Mouse (Mus musculus) frontal cortex, adult 2 months (tissue): ENCODE data around the gene Ebf1. TPM values are rescaled to one million over a fixed set of nuclear protein-coding genes. Genes with fewer than 3 reads are reported as not detected.

ENCODE experiments used
- DNase-seq, 2 experiments: peaks; one replicate each; pipeline ENCODE4 v3.0.0; 2022; ENCODE audit warnings: low spot score in 1 of 2; ENCODE audit errors: extremely low spot score in 1 of 2
- polyA plus RNA-seq: library from polyadenylated mRNA; depleted of rRNA; stranded (reverse); fragments of >200 nt; gene quantifications from 2 replicates; pipeline ENCODE4 v1.2.3, GENCODE M21; 2012

The Ebf1 gene
- polyA plus RNA-seq, 1 experiment: 4.4 TPM

DNA sequence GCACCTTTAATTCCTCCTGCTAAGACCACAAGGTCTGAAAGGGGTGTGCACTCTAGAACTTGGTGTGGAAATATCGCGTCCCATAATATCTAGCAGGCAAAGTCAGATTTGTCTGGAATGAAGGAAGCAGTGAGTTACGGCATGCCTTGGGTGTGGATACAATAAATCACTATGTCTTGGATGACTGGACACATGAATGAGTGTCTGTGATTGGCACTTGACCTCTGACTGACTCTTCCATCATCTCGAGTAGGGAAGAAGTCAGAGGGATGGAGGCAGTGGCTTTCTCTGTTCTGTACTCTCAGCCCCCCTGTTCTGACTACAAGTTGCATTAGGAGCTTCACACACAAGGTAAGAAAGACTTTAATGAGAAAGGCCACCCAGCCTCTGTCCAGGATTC is 112.8 kb downstream of the Ebf1 start:
- no peak for DNase-seq

DNA sequence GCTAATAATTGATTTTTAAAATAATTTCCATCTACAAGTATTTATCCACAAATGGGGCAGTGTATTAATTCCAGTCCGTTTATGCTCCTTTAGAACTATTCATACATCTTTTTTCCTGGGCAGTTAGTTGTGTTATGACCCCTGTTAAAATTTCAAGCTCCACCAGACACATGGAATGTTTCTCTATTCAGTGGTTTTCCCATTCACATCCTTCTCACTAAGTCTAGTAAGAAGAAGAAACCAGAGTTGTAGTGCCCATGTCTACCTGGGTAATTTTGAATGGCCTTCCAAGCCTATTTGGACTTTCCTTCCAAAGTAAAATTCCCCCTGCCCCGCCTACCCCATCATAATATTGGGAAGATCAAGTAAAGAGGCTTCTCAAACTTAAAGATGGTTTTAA is 114.6 kb downstream of the Ebf1 start:
- DNase-seq: no peak

DNA sequence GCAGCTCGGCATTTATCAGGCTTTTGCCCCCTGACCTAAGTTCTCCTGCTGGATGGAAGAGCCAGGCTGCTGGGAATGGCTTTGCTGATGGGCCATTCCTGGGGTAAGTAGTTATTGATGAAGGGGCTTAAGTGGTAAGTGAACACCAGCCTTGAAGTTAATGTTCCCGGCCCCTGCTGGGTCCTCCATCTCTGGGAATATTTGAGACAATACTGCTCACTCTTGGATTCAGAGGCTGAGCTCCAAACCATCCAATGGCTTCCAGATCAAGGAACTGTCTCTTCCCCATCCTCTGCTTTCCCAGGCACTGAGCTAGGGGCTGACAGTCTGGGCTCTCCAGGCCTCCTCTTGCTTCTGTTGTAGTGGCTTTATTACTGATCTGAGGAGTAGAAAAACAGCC is 116.2 kb downstream of the Ebf1 start:
- DNase-seq: no peak

DNA sequence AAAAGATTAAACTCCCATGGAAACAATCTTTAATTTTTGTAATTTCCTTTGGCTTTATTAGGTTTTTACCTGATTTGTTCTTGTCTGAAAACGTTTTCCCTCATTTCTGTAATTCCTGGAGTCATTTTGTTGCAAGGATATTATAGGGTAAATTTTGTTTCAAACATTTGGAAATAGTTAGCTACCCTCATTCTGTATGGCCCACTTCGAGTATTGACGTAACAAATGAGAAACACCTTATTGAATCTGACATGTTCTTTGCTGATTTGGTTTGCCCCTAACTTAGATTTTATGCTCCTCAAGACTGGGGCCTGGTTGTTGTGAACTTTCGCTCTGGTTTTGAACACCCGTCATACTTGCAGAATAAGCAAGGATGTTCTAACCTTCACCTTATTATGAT is 120.9 kb downstream of the Ebf1 start:
- no peak for DNase-seq

DNA sequence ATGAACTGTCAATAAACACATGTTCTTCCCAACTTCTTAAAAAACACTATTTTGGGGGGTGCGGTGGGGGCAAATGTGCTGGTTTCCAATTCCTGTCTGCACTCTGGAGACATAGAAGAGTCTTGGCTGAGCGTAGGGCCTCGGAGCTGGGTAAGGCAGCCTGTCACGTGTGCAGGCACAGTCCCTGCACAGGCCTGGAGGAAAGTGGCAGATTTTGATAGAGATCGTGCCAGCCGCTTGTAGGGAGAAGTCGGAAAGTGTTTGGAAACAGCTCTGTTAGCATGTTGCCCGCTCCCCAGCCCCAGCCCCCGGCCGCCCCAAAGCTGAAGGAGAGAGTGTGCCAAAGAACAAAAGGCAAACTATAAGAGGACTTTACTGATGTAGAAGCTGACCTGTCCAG is 121.7 kb downstream of the Ebf1 start:
- DNase-seq: no peak

DNA sequence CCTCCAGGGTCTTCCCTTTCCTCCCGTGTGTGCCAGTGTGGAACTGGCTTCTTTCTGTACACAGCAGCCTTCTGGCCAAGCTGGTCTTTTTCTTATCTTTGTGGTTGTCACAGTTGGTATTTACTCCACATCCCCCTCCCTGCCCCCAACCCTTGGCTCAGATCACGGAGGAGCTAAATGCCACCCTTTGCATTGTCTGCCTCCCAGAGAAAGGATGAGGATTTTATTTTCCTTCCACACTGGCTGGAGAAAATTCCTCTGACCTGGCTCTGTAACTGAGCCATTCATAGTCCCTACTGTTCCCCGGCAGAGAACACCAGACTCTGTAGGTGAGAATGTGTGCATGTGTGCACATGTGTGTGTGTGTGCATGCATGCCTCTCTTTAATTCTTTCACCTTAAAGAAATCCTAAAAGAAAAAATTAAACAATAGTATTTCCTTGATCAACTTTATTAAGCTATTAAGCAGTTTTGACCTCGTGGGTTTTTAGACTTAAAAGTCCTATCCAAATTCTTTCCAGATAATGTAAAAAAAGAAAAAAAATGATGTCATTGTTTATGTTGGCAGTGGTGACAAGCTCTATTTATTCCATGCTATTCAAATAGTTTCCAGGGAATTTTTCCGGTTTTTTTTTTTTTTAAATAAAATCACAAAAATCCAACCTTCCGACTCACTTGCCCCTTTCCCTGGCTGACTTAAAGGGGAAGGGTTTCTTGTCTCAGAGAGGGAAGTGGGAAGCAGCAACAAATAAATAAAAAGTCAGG is 123.3 kb downstream of the Ebf1 start:
- no peak for DNase-seq

DNA sequence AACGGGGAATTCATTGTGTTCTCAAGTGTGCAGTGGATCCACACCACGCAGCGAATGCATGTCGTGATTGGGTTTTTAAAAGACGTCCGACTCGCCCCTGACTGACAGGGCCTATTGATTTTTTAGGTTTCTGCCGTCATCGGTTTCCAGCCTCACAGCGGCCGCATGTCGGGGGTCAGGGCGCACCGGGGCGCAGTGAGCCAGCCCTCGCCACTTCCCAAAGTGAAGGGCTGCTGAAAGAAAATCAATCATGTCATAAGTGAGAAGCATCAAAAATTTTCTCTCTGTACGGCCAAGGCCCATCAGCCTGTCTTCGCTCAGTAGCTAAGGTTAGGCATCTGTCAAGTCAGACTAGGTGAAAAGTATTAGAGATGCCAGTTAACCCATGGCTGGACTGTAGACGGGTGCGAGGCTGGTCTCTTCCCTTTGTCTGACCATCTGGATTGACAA is 124.0 kb downstream of the Ebf1 start:
- no peak for DNase-seq

DNA sequence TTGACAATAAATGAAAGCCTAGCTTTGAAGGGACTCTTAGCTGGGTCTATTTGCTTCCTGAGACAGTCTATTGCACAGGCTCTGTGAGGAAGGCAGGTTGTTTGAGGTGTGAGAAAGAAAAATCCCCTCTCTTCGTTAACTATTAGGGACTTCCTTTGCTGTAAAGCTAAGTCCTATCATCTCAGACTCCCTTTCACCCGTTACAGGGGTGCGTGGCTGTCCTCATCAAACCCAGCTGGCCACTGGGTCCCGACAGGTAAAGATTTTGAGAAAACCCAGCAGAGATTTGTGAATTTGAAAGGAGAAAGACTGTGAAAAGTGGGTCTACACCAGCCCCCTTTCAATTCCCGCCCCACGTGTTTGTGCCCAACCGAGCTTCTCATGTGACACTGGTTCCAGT is 127.3 kb downstream of the Ebf1 start:
- no peak for DNase-seq

DNA sequence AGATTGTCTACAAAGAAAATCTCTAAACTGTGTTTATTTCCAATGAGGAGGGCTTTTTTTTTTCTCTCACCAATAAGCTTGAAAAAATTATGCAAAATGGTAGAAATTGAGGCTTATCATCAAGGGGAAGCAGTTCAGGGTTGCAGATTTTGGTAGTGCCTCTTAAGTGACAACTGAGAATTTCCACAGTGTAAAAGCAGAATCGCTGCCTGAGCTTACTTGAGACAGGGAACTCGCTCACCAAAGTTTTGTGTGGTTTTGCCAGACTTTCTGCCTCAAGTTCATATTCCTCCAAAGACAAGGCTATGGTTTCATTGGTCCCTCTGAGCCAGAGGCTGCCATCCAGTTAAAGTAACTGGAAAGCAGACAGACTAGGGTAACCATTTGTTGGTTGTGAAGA is 128.8 kb downstream of the Ebf1 start:
- no peak for DNase-seq

DNA sequence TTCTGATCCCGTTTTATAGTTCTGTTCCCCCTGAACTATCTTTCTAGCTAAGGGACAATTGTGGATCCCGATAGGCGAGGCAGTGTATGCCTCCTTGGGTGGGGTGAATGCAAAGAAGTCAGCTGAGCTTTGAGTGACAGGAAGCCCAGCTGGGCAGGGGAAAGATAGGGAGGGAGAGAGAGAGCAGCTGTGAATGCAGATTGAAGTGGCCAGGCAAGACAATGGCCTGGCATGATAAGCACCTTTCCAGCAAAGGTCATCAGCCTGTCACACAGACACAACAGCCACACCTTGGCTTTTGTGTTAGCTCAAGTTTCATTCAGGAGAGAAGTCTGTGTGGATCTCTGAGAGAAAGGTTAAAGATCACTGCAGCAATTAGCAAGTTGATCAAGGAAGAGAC is 129.6 kb downstream of the Ebf1 start:
- DNase-seq: no peak

DNA sequence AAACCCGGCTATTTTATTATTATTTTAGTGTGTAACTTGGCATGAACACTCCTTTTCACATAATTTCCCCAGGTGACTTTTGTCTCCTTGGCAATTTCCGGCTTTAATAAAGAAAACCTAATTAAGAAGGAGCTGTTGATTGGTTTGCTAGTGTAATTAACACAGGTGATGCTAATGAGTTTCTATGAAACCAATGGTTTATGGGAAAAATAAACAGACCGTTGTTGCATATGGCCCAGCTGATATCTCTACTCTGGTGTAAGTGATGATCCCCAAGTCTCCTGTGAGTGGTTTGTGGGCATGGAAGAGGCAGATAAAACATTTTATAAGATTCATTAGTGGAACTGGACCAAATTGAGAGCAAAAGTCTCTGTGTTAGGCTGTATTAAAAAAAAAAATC is 132.2 kb downstream of the Ebf1 start:
- DNase-seq: no peak

DNA sequence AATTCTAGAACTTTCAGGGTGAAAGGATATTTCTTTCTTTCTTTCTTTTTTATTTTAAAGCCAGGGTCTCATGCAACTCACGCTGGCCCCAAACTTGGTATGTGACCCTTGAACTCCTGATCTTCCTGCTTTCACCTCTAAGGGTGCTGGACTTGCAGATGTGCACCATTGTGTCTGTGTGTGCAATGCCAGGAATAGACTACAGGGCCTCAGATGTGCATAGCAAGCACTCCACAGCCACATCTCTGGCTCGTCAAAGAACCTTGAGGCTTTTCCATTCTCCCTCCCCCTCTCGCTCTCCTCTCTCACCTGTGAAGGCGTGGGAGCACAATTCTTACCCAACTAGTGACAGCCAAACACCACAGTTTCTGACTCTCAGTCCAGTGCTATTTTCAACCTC is 137.2 kb downstream of the Ebf1 start:
- no peak for DNase-seq

DNA sequence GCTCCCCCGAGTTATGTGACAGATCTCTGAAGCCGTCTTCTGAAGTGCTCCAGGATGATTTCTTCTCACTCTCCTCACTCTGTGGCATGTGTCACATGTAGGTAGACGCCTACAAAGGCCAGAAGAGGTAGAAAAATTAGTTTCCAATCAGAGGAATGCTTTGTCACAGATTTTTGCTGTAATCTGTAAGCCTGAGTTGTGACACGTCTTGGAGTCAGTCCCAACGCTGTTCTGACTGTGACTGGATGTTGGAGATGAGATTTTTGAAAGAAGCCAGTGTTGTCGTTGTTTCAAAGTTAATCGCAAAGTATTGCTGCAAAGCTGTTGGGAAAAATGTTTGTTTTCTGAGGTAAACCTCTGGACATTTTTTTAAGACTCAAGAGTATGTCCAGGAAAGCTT is 139.2 kb downstream of the Ebf1 start:
- no peak for DNase-seq

DNA sequence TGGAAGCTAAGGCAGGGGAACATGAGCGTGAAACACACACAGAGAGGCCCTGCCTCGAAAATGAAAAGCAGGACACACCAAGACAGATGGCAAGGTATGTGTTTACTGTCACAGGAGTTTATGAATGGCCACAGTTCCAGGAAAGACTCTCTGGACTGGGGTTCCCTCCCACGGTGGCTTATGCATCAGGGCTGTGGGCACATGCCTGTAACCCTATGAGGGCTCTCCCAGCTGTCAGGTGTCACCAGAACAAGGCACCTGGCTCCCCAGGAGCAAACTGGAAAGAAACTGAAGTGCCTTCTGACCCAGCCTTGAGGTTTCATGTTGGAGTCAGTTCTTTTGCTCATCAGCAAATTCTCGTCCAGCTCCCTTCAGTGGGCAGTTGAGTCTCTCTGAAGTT is 141.7 kb downstream of the Ebf1 start:
- no peak for DNase-seq

DNA sequence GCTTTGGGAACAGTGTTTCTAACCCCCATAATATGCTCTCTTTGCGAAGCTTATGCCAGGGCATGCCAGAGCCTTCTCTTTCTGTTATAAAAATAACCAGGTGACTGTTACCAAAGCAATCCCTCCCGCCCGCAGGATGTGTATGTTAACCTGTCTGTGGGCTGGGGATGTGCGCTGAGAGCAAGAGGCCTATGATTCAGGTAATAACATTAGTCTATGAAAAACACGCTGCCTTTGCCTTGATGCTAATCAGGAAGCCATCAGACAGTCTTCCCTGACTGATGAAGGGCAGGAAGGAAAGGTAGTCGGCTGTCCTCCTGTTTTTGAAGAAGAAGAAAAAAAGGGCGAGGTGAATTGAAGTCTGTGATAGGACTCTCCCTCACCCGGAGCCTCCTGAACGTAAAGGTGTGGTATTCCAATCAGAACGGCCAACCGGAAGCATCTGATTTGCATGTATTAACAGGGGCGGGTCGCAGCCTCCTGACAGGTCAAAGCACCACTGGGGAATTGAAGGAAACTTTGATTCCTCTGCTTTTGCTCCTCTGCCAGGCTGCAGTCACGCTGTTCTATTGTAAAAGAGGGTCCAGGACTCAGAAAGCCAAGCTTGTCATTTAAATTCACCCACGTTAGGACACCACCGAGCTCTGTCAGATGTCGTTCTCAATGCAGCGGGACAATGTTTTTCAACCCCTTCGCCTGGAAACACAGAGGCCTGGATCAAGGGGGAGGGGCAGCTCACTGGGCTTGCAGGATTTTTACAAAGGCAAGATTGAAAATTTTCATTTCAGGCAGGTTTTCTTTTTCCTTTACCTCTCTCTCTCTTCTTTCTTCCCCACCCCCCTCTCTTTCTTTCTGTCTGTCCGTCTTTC is 144.2 kb downstream of the Ebf1 start:
- DNase-seq: no peak

DNA sequence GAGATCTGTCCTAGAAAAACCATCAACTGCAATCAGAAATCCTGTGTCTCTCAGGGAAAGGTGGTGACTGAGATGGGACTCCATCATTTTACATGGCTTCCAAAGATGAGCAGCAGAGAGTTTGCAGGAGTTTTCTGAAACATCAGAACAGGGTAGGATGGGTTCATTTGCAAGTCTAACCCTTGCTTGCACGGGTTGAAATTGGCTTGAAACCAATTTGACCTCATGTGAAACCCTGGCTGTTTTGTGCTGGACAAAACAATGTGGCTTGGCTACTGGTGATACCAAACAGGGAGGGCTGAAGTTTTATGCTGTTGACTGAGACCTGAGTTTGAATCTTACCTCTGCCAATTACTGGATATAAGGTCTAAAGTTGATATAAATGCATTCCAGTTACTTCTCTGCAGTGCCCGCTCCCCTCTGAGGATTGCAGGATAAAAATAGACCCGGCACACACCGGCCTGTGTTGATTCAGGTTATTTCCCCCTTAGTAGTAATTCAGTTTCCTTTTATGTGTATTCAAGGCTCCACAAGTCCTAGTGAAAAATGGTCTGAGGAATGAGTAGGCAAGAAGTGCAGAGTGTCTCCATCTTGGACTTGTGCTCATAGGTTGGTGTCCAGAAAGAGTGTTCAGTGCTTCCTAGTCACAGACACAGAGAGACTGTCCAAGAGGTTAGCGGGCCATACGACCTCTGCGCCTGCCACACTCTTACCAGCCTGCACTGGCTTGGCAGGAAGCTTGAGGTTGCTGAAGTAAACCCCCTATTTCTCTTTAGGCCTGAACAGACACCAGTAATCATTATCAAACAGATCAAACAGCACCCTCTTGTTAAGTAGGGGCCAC is 147.1 kb downstream of the Ebf1 start:
- no peak for DNase-seq

DNA sequence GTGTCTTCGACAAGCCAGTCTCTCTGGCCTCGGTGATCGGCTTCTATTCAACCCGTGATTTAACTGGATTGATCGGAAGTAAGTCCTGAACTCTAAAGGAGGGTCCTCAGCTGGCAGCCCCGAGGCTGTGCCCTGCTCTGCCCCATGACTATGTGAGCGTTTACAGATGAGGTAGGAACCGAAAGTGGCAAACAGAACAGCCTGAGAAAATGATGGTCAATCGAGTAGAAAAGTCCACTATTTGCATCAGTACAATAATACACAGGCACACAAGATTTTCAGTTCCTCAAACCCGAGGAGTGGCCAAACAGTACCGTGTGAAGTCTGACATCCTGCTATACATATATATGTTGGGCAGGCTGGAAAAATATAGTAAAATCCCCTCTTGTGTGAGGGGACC is 147.9 kb downstream of the Ebf1 start:
- DNase-seq: no peak

DNA sequence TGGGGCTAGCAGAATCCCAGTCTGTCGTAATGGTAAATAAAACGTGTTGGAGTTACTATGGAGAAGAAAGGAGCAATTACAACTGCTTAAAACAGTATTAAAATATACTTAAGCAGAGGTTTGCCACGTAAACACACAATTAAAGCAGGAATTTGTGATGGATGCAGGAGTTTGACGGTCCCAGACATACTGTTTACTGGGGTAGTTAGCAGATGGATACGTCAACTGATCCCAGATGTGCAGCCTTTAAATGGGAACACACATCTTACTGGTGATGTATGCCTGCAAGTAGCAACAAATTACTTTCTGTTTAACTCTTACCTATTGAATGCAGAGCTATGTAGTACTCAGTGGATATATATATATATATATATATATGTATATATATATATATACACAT is 149.1 kb downstream of the Ebf1 start:
- DNase-seq: no peak

DNA sequence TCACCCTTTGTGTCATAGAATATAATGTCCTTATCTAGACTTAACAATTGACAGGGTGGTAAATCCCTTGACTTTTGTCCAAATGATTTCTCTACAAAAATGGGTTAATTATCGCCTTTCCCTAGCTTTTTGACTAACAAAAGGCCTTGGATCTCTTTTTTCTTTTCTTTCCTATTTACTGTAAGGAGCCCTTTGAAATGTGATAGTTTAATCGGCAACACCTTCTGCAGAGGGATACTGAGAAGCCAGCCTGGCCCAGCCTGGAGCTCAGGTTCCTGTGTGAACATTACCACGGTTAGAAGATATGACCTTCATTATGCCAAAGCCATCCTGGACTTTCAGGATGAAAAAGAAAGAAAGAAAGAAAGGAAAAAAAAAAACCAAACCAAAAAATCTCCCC is 150.2 kb downstream of the Ebf1 start:
- DNase-seq: no peak

DNA sequence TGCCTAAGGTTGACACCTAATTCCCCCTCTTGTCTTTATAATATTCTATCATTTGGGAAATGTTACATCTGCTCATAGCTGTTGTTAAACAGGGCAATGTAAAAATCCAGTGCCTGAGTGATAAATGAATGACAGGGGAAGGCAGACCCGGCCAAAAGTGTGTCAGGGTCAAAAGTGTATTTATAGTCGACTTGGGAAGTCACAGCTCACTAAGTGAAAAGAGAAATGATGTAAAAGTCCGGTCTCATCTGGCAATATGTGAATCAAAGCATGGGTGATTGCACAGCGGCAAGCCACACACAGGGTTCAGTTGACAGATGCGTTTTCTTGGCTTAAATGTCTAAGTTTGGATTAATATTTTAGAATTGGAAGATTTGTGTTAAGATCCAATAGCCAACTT is 151.2 kb downstream of the Ebf1 start:
- no peak for DNase-seq

DNA sequence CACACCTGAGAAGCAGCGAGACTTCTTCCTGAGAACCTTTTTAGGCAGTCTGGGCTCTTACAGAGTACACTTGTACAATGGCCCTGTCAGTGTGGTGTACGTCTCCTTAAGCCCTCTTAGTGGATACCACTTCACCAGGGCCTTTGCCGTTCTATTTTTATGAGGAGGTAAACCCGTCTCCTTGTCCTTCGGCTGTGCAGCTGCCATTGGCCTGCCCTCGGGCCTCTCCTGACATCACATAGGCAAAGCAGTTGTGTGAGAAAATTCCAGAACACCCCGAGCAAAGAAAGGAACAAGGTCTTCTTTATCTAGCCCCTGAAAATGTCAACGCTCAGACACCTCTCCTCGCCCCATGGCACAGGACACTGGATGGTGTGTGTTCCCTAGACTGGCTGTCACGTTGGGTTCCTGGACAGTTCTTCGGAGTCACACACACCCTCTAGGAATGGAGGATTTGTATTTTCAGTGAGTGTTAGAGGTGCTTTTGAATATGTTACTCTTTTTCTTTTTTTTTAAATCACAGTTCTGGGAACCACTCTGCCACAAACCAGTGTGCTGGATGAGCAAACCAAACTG is 154.0 kb downstream of the Ebf1 start:
- DNase-seq: no peak
